In the genomic region with DNA sequence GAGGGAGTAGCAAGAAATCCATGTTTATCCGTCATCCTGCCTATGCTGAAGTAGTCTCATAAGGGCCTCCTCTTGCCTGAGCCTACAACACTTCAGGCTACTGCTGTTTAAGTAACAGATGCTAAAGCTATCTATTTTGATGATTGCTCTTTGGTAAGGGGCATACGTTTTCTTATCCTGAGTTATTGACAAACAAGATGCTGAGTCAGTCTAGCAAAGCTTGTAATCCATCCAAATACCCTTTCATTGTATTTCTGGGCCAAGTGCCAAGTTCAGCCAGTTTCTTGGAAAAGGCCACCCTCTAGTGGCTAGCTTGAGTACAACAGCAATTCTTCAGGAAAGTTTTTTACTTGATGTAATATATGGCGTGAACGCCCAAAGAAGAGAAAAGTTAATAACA, we compare ENCODE assay signal across 9 mouse cellular contexts. TPM values are rescaled to one million over a fixed set of nuclear protein-coding genes. Genes with fewer than 3 reads are reported as not detected.
A peak's percentile ranks its signal among the peaks of the same experiment; 100 is the strongest.
DNase-seq lines count a peak whose midpoint lies in the region; ATAC-seq and TF ChIP-seq lines count a peak whose summit lies in the region.
"Had no signal": no experiment of that assay in that cellular context is flagged by ENCODE, and none has a peak within 500 bp of the region (broad histone marks: within the 10 kb centered on the region; RNA-seq: fewer than 3 reads in every experiment).

No protein-coding gene starts in this region.

- CTCF ChIA-PET in Patski (lab: Charles Lee), result interaction anchor here (1.3 to 2.4 kb wide), 7 partner anchors 19 to 270 kb away, joined by 3 to 32 read pairs (median 7); no protein-coding TSS in a partner anchor

- peak; percentile 53 for DNase-seq in CD4-positive, CD25-positive, alpha-beta regulatory T cell, adult 2 months (ENCODE audit: low read depth, low spot score)
- DNase-seq in Patski (ENCODE audit: low read depth, low spot score), result no peak
- DNase-seq in cerebellum, postnatal 25 days, result peak; percentile 49 to 77
- peak; percentile 78 to 87 for DNase-seq in heart, postnatal 10 days
- peak; percentile 18 to 60 for DNase-seq in layer of hippocampus, adult 8-10 months (ENCODE audit: low spot score in 2 of 2)
- DNase-seq in lung, postnatal 14 days, result peak; percentile 86
- DNase-seq in retina, postnatal 7 days (ENCODE audit: low read depth, low spot score), result peak; percentile 70

- POLR2A ChIA-PET in Patski (lab: Charles Lee), result interaction anchor here (1.2 to 1.6 kb wide), 2 partner anchors 10 to 62 kb away, joined by 4 to 6 read pairs; no protein-coding TSS in a partner anchor

- intact Hi-C loops in heart, postnatal 10 days (cut with DNase I), result loop anchor here (1.0 to 10.0 kb wide), 6 partner anchors 39 to 1058 kb away; partner anchors contain the start of gene Lhx6

- peak; percentile 82 for TF ChIP-seq CTCF in Patski (IDR thresholded peaks at IDR 0.05)

- in situ Hi-C loops in Patski (cut with MboI; ENCODE audit: low pct_unique_long_range_greater_than_20kb), result loop anchor here (10.0 kb wide), 1 partner anchor 62 kb away; no protein-coding TSS in a partner anchor

- ATAC-seq in CD4-positive, CD25-positive, alpha-beta regulatory T cell, adult 4 months, result no peak
- peak; percentile 12 for ATAC-seq in Patski

- no peaks in the 10 kb centered on the region for H3K27me3 ChIP-seq in Patski
- H3K27me3 ChIP-seq: limb, embryonic 13.5 days had no signal

RNA-seq across cellular contexts. Expression of gene Ptgs1, which starts 46.2 kb away (rescaled TPM):
- 1 to 10 TPM; 1.2 to 2.9 TPM for polyA plus RNA-seq in CD4-positive, CD25-positive, alpha-beta regulatory T cell, adult 4 months (2017; shearing (Covaris generic))
- 40.4 TPM for polyA plus RNA-seq in Patski (2021)
- total RNA-seq in heart, postnatal 10 days (2021), result 10 to 100 TPM; 15.5 to 16.0 TPM
- 10 to 100 TPM; 15.0 to 33.0 (median 25.0) TPM for total RNA-seq in layer of hippocampus, adult 8-10 months (2022)
